Mouse (Mus musculus) CH12.LX (cell line): Measurements from ENCODE around the gene Lrrc61. TPM values are rescaled to one million over a fixed set of nuclear protein-coding genes. Genes with fewer than 3 reads are reported as not detected.

Experiments used
- DNase-seq: peaks from one replicate; pipeline ENCODE4 v3.0.0-alpha.2; 2013; ENCODE audit errors: extremely low read depth
- H3K27ac ChIP-seq: 2 replicates; pipeline ENCODE4 v1.5.1; 2012; ENCODE audit warnings: low read depth, mild to moderate bottlenecking, control low read depth, moderate library complexity; ENCODE audit not compliant: insufficient read depth
- H3K27me3 ChIP-seq: replicated peaks from 2 replicates; pipeline ENCODE3; 2012; ENCODE audit warnings: inconsistent platforms
- H3K36me3 ChIP-seq, 2 experiments: replicated peaks in 1 of 2; 2 replicates each; pipeline versions ENCODE3 to v1.6.1; 2012; ENCODE audit warnings: inconsistent platforms in 1 of 2, low read length in 1 of 2, mild to moderate bottlenecking in 1 of 2, mixed read lengths in 1 of 2, moderate library complexity in 1 of 2; ENCODE audit not compliant: control insufficient read depth in 1 of 2, insufficient read depth in 1 of 2
- H3K4me1 ChIP-seq, 2 experiments: 2 replicates each; pipeline ENCODE4 v1.6.1; 2012; ENCODE audit warnings: inconsistent platforms in 1 of 2, moderate library complexity in 1 of 2; ENCODE audit not compliant: insufficient read depth in 2 of 2, control insufficient read depth in 1 of 2
- H3K4me2 ChIP-seq: 2 replicates; pipeline ENCODE4 v1.6.1; 2012; ENCODE audit warnings: low read depth, mild to moderate bottlenecking, control low read depth; ENCODE audit not compliant: poor library complexity, insufficient read depth, severe bottlenecking
- H3K4me3 ChIP-seq, 3 experiments: fragments of 150-350 bp in 1 of 3; sonication (generic) in 1 of 3; replicated peaks in 1 of 3; 2 replicates each; pipeline versions ENCODE3 to v1.5.1; 2011 to 2012; ENCODE audit warnings: low read depth in 2 of 3, low read length in 2 of 3, mild to moderate bottlenecking in 2 of 3, moderate library complexity in 2 of 3, control low read depth in 1 of 3, improper control_type of control experiment in 1 of 3, inconsistent platforms in 1 of 3, mixed read lengths in 1 of 3; ENCODE audit not compliant: poor library complexity in 1 of 3
- H3K79me2 ChIP-seq: replicated peaks from 2 replicates; pipeline ENCODE4 v1.6.1; 2012; ENCODE audit warnings: mild to moderate bottlenecking, moderate library complexity; ENCODE audit not compliant: control insufficient read depth, poor library complexity, insufficient read depth, severe bottlenecking; ENCODE audit errors: extremely low read depth
- H3K9ac ChIP-seq: 2 replicates; pipeline ENCODE4 v1.6.1; 2012; ENCODE audit warnings: low read depth, mild to moderate bottlenecking, control low read depth, moderate library complexity; ENCODE audit not compliant: insufficient read depth
- H3K9me3 ChIP-seq: replicated peaks from 2 replicates; pipeline ENCODE3; 2012; ENCODE audit warnings: low read length, inconsistent platforms, mixed read lengths
- ETS1 ChIP-seq: conservative IDR thresholded peaks from 2 replicates; pipeline ENCODE4 v1.6.1; 2012; ENCODE audit warnings: low read depth, mild to moderate bottlenecking, inconsistent platforms, low read length, improper control_type of control experiment, moderate library complexity
- GABPA ChIP-seq: IDR thresholded peaks from 2 replicates; pipeline ENCODE4 v1.6.1; 2012; ENCODE audit warnings: low read depth, low read length, improper control_type of control experiment, inconsistent platforms; ENCODE audit not compliant: insufficient replicate concordance
- HCFC1 ChIP-seq: IDR thresholded peaks from 2 replicates; pipeline ENCODE4 v1.6.1; 2012; ENCODE audit warnings: low read depth, mild to moderate bottlenecking, inconsistent platforms, low read length, improper control_type of control experiment
- MAX ChIP-seq: IDR thresholded peaks from 2 replicates; pipeline ENCODE4 v1.6.1; 2011; ENCODE audit warnings: low read length, improper control_type of control experiment
- MEF2A ChIP-seq: IDR thresholded peaks from 2 replicates; pipeline ENCODE4 v1.6.1; 2014; ENCODE audit warnings: low read depth, mild to moderate bottlenecking, inconsistent platforms, low read length, improper control_type of control experiment, borderline replicate concordance
- MXI1 ChIP-seq: IDR thresholded peaks from 2 replicates; pipeline ENCODE4 v1.6.1; 2011; ENCODE audit warnings: mild to moderate bottlenecking, low read depth, low read length, improper control_type of control experiment
- PAX5 ChIP-seq: IDR thresholded peaks from 2 replicates; pipeline ENCODE4 v1.6.1; 2012; ENCODE audit warnings: low read length, inconsistent platforms, mixed read lengths
- POLR2A ChIP-seq: IDR thresholded peaks from 2 replicates; pipeline ENCODE4 v1.6.1; 2011; ENCODE audit warnings: low read depth, mild to moderate bottlenecking, improper control_type of control experiment, low read length
- RCOR1 ChIP-seq: conservative IDR thresholded peaks from 2 replicates; pipeline ENCODE4 v1.6.1; 2012; ENCODE audit warnings: low read depth, mild to moderate bottlenecking, inconsistent platforms, low read length, improper control_type of control experiment
- SMC3 ChIP-seq: IDR thresholded peaks from 2 replicates; pipeline ENCODE4 v1.6.1; 2011; ENCODE audit warnings: low read depth, low read length, improper control_type of control experiment
- TCF12 ChIP-seq: IDR thresholded peaks from 2 replicates; pipeline ENCODE4 v1.6.1; 2014; ENCODE audit warnings: low read depth, mild to moderate bottlenecking, inconsistent platforms, low read length, improper control_type of control experiment
- ZC3H11A ChIP-seq: IDR thresholded peaks from 2 replicates; pipeline ENCODE4 v1.6.1; 2012; ENCODE audit warnings: low read depth, mild to moderate bottlenecking, inconsistent platforms, low read length, improper control_type of control experiment
- ZMIZ1 ChIP-seq: IDR thresholded peaks from 2 replicates; pipeline ENCODE4 v1.6.1; 2012; ENCODE audit warnings: low read depth, mild to moderate bottlenecking, inconsistent platforms, low read length, improper control_type of control experiment
- dilution Hi-C: fragments of 300-500 bp; cut with MboI; formaldehyde crosslinking; loops from 2 replicates; pipeline ENCODE4 v1.14.3; 2020; ENCODE audit warnings: low sequenced_read_pairs; ENCODE audit not compliant: extremely low pct_unique_long_range_greater_than_20kb, extremely low pct_ligation_motif_present
- in situ Hi-C: fragments of 300-500 bp; cut with MboI; formaldehyde crosslinking; loops from 3 replicates; pipeline ENCODE4 v1.14.3; 2019; ENCODE audit warnings: low sequenced_read_pairs, low pct_ligation_motif_present, low pct_unique_long_range_greater_than_20kb, mixed read lengths
- polyA plus RNA-seq: library from polyadenylated mRNA; unstranded; fragments of >175 nt; gene quantifications from 2 replicates; pipeline ENCODE4 v1.2.1, GENCODE M21; 2012; ENCODE audit warnings: low read depth; ENCODE audit not compliant: insufficient read length
- total RNA-seq, 2 experiments: library from RNA; depleted of rRNA; stranded (reverse); fragments of 300-350 nt in 1 of 2; fragments of >200 nt in 1 of 2; gene quantifications; 2 replicates each; pipeline ENCODE4 v1.2.3; 2012 to 2014

Lrrc61 gene
- total and polyA plus RNA-seq, 3 experiments = 5.6 to 14.2 (median 13.7) TPM

DNA sequence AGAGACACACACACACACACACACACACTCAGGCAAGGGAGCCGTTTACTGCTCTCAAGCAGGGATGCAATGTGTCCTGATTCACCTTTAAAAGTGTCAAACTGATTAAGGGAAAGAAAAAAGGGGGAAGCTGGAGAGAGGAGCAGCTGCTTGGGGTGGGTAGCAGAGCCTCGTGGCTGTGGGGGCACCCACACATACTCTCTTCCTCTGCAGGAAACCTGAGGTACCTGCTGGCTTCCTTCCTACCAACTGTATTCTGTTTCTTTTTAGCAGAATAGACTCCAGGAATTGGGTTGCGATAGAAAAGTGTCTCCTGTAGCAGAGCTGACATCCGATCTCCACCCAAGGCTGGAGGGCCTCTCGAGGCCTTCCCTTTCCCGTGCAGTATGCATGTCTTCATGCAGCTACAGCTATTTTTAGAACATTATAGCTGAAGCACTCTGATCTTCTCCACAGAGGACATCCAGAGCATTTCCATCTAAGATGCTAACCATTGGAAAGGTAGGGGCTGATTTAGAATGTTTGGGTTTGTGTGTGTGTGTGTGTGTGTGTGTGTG is 34.7 kb downstream of the Lrrc61 start, which contains the start of gene Gm45021:
Gene Gm45021 (plus strand): TSS at position 417 of the 557 bp plus-strand sequence.
- Histone ChIP-seq H3K27ac (no peak within 1 kb of the TSS), H3K79me2 (peaks cover 3% of the 10 kb centered on the region; the same call in 1 of the 2 replicates), H3K9ac (no peak within 1 kb of the TSS), H3K9me3 (peaks cover 3% of the 10 kb centered on the region), H3K4me2 (no peak within 1 kb of the TSS), H3K36me3 (no peaks in the 10 kb centered on the region)
- TF ChIP-seq ZC3H11A (no peak), RCOR1 (no peak), PAX5 (no peak), ETS1 (no peak), TCF12 (no peak), MAX (no peak), ZMIZ1 (no peak)
- TF ChIP-seq, all 38 proteins: peak for 0
- dilution Hi-C loops = no loop called here
- H3K4me3 ChIP-seq = no peak within 1 kb of the TSS
- H3K27me3 ChIP-seq = peaks cover 2% of the 10 kb centered on the region
- H3K4me1 ChIP-seq = peaks cover 0 to 7% of the 10 kb centered on the region in 2 experiments; a peak in 2 of 4 replicates
- in situ Hi-C loops = no loop called here
- no peak for DNase-seq

DNA sequence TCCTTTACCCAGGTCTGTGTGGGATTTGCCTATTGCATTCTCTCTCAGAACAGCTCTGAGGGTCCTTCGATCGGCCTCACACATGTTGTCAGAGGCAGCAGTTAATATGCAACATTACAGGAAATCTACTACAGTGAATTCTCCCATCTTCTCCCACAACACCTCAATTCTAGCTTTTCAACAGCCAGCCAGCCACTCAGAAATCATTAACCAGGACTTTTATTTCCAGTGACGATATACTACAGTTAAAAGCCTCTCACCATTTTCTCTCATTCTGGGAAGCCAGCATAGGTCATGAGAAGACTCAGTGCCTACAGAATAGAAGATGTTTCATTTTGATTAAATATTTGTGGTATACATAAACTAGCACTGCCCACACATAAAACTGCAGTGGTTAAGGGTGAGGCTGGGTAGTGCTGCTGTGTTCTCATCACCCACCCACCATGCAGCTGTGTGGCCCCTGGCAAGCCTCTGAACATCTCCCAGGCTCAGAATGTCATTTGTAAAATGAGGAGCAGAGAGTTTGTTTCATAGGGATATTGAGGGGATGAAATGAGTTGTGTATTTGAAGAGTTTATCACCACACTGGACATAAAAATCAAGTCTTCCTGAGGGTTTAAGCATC is 36.7 kb downstream of the Lrrc61 start:
- Histone ChIP-seq H3K4me2 (no peak overlapping the region), H3K9me3 (peaks cover under 1% of the 10 kb centered on the region), H3K79me2 (peaks cover 20% of the 10 kb centered on the region), H3K4me3 (no peak overlapping the region), H3K27ac (no peak overlapping the region), H3K4me1 (peaks cover 3 to 18% of the 10 kb centered on the region in 2 experiments; a peak in 3 of 4 replicates), H3K36me3 (peaks cover 4 to 9% of the 10 kb centered on the region in 2 experiments), H3K9ac (no peak overlapping the region), H3K27me3 (peaks cover 2% of the 10 kb centered on the region)
- TF ChIP-seq GABPA (no peak), MXI1 (no peak), HCFC1 (no peak), POLR2A (no peak), MEF2A (no peak), SMC3 (no peak)
- dilution Hi-C loops = no loop called here
- in situ Hi-C loops = no loop called here
- no peak for DNase-seq
